Mouse (Mus musculus) B cell, adult 2 months (primary cell): Measurements from ENCODE around the gene Gfod2.
A peak's percentile ranks its signal among the peaks of the same experiment; 100 is the strongest.

Experiments used
- DNase-seq, 2 experiments: peaks; one replicate each; pipeline ENCODE4 v3.0.0; 2022

The Gfod2 gene

GRCm38 (mm10) chr8:105758277-105759108 lies at the start of gene Gfod2:
Gene Gfod2 (minus strand): TSS chr8:105758664.
- peak; percentile 97 to 98 for DNase-seq

GRCm38 (mm10) chr8:105807766-105808165 lies 49.3 kb upstream of the Gfod2 start:
- no peak for DNase-seq

- no peak for DNase-seq
Observed at GRCm38 (mm10) chr8:105805964-105806363, 47.5 kb upstream of the Gfod2 start.

- DNase-seq: no peak
Observed at GRCm38 (mm10) chr8:105805346-105805745, 46.9 kb upstream of the Gfod2 start.

- no peak for DNase-seq
Observed at GRCm38 (mm10) chr8:105804797-105805196, 46.3 kb upstream of the Gfod2 start.

GRCm38 (mm10) chr8:105801153-105801904 lies 42.9 kb upstream of the Gfod2 start:
- no peak for DNase-seq

- DNase-seq: no peak
Observed at GRCm38 (mm10) chr8:105799091-105799812, 40.8 kb upstream of the Gfod2 start.

GRCm38 (mm10) chr8:105798408-105798807 lies 39.9 kb upstream of the Gfod2 start:
- DNase-seq: no peak

- DNase-seq: no peak
Observed at GRCm38 (mm10) chr8:105795785-105796184, 37.3 kb upstream of the Gfod2 start.

- no peak for DNase-seq
Observed at GRCm38 (mm10) chr8:105794009-105794598, 35.6 kb upstream of the Gfod2 start.

GRCm38 (mm10) chr8:105793331-105793730 lies 34.9 kb upstream of the Gfod2 start:
- DNase-seq: no peak

GRCm38 (mm10) chr8:105789626-105790025 lies 31.2 kb upstream of the Gfod2 start:
- no peak for DNase-seq

- no peak for DNase-seq
Observed at GRCm38 (mm10) chr8:105788927-105789326, 30.5 kb upstream of the Gfod2 start.

- peak; percentile 77 to 83 for DNase-seq
Observed at GRCm38 (mm10) chr8:105788241-105788640, 29.8 kb upstream of the Gfod2 start.

GRCm38 (mm10) chr8:105780298-105780697 lies 21.8 kb upstream of the Gfod2 start:
- DNase-seq: no peak

GRCm38 (mm10) chr8:105777833-105778232 lies 19.4 kb upstream of the Gfod2 start:
- no peak for DNase-seq

GRCm38 (mm10) chr8:105774498-105774897 lies 16.0 kb upstream of the Gfod2 start:
- DNase-seq: no peak

GRCm38 (mm10) chr8:105773441-105773861 lies 15.0 kb upstream of the Gfod2 start:
- no peak for DNase-seq

- no peak for DNase-seq
Observed at GRCm38 (mm10) chr8:105771398-105772175, 13.1 kb upstream of the Gfod2 start.

- peak; percentile 42 to 45 for DNase-seq
Observed at GRCm38 (mm10) chr8:105770609-105771008, 12.1 kb upstream of the Gfod2 start.

- DNase-seq: no peak
Observed at GRCm38 (mm10) chr8:105768485-105769257, 10.2 kb upstream of the Gfod2 start.
